Mouse (Mus musculus) embryonic facial prominence, embryonic 12.5 days (tissue): ENCODE measurements around the gene Rbm10. TPM values are rescaled to one million over a fixed set of nuclear protein-coding genes. Genes with fewer than 3 reads are reported as not detected.

ENCODE experiments used
- ATAC-seq: fragments of 200-750 bp; cut with Nextera tagmentation; 2 replicates; pipeline ENCODE4 v1.8.0; 2017; ENCODE audit not compliant: insufficient number of reproducible peaks, insufficient read depth, low FRiP score, low TSS enrichment
- H3K27ac ChIP-seq: fragments of 300-500 bp; sonication (generic); 2 replicates; pipeline ENCODE4 v1.5.1; 2016; ENCODE audit warnings: mild to moderate bottlenecking
- H3K27me3 ChIP-seq: fragments of 300-500 bp; sonication (generic); 2 replicates; pipeline ENCODE4 v1.6.1; 2016; ENCODE audit warnings: mild to moderate bottlenecking, moderate library complexity
- H3K36me3 ChIP-seq: fragments of 300-500 bp; sonication (generic); 2 replicates; pipeline ENCODE4 v1.6.1; 2016; ENCODE audit warnings: mild to moderate bottlenecking
- H3K4me1 ChIP-seq: fragments of 300-500 bp; sonication (generic); 2 replicates; pipeline ENCODE4 v1.6.1; 2016
- H3K4me2 ChIP-seq: fragments of 300-500 bp; sonication (generic); replicated peaks from 2 replicates; pipeline ENCODE4 v1.6.1; 2016; ENCODE audit warnings: mild to moderate bottlenecking, moderate library complexity
- H3K4me3 ChIP-seq: fragments of 300-500 bp; sonication (generic); 2 replicates; pipeline ENCODE4 v1.5.1; 2016; ENCODE audit warnings: mild to moderate bottlenecking
- H3K9ac ChIP-seq: fragments of 300-500 bp; sonication (generic); 2 replicates; pipeline ENCODE4 v1.6.1; 2016; ENCODE audit warnings: mild to moderate bottlenecking, moderate library complexity
- H3K9me3 ChIP-seq: fragments of 300-500 bp; sonication (generic); 2 replicates; pipeline ENCODE4 v1.6.1; 2016; ENCODE audit warnings: mild to moderate bottlenecking, moderate library complexity
- WGBS: fragments of 180-500 bp; shearing (Covaris S2); methylation state at CpG from one replicate; pipeline ENCODE4 v1.1.7; 2016; 5-methylcytosine and 5-hydroxymethylcytosine counted together
- polyA plus RNA-seq: library from polyadenylated mRNA; unstranded; fragments of >200 nt; fragmentation: Nextera tagmentation; extraction: Ambion mirVana; gene quantifications from 2 replicates; pipeline ENCODE4 v1.2.1, GENCODE M21; 2016

Rbm10 gene
- polyA plus RNA-seq, result 76.5 and 77.7 TPM in 2 replicates

DNA sequence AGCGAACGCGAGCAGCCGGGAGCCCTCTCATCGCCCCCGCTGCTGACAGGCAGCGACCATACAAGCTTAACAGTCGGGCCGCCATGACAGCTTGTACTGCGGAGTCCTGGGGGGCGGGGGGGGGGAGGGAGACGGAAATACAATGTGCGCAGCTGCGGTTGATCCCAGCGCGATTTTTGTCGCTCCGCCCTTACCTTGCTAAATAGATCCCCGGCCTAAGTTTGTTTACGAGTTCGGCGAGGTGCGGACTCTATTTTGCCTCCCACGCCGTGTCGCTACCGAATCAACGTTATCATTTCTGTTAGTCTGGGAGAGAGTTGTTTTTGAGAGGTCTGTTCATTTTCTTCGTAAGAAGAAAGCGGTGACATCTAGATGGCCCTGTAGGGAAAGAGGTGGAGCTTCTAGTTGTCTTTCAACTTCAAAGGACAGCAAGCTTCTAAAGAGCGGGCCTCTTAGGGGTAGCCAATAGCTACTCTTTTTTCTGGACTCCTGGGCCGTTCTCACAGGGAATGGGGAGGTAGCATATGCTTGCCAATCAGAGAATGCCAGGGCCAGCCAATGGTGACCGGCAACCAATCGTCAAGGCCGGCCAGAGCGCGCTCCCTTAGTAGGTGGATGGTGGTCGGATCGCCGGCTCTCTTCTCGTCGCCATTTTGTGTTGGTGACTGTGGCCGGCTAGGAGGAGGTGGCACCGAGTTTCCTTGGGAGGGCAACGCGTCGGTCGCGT is at the start of gene Rbm10, which contains the start of gene Ndufb11:
Rbm10 (plus strand) TSS at position 328 of the 727 bp plus-strand sequence.
Ndufb11 (minus strand) TSS at position 444 of the 727 bp plus-strand sequence.
- Histone ChIP-seq H3K4me3 (peak within 1 kb of the TSS; percentile 55), H3K27me3 (no peaks in the 10 kb centered on the region), H3K36me3 (0 out of 2 replicates have a peak, but pooled peaks cover 10% of the 10 kb centered on the region), H3K4me1 (no peaks in the 10 kb centered on the region), H3K4me2 (peak within 1 kb of the TSS; percentile 54), H3K9me3 (no peaks in the 10 kb centered on the region), H3K27ac (peak within 1 kb of the TSS; percentile 87), H3K9ac (peak within 1 kb of the TSS; percentile 62)
- peak; percentile 99 for ATAC-seq
- WGBS, result 19% methylated on average over 49 of the region's 49 CpGs

DNA sequence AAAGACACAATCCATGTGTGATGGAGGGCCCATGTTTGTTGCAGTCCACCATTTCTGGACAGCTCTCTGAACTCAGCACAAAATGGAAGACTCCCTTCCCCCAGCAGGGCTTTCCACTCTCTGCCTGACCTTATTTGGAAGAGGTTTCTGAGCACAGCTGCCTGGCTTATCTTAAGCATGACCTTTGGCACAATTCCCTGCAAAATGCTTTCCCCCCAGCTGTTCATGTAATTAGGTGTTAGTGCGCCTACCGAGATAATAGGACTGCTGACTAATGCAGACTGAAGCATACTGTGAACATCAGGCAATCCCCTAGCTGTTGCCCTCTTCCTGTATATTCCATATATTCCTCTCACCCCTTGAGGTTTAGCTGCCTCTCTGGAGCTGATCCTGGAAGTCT is 46.3 kb upstream of the Rbm10 start:
- Histone ChIP-seq H3K4me2 (no peak overlapping the region), H3K4me1 (no peaks in the 10 kb centered on the region), H3K27ac (no peak overlapping the region), H3K27me3 (no peaks in the 10 kb centered on the region), H3K9me3 (no peaks in the 10 kb centered on the region), H3K9ac (no peak overlapping the region), H3K36me3 (no peaks in the 10 kb centered on the region), H3K4me3 (no peak overlapping the region)
- WGBS, result 32% methylated on average over 2 of the region's 2 CpGs
- no peak for ATAC-seq

DNA sequence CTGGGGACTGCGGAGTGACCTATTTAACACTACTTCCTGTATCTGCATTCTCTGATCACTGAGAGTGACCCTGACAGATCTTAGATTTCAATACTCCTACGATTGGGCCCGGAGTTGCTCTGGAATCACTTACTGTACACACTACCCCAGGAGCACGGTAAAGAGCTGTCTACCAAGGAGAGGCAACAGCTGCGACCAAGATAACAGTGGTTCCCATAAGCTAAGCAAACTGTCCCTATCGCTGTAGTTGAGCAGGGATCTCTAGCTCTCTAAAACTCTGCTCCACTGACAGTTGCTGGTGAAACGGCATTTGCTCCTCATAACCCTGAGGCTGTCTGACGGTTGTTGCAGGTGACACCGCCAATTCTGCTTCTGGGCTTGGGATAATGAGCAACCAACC is 44.6 kb upstream of the Rbm10 start:
- 58% methylated on average over 9 of the region's 9 CpGs for WGBS
- no peaks in the 10 kb centered on the region for H3K9me3 ChIP-seq
- H3K9ac ChIP-seq, result no peak overlapping the region
- no peaks in the 10 kb centered on the region for H3K4me1 ChIP-seq
- ATAC-seq, result no peak
- H3K27ac ChIP-seq, result no peak overlapping the region
- H3K36me3 ChIP-seq, result no peaks in the 10 kb centered on the region
- H3K27me3 ChIP-seq, result no peaks in the 10 kb centered on the region
- H3K4me2 ChIP-seq, result no peak overlapping the region
- no peak overlapping the region for H3K4me3 ChIP-seq

DNA sequence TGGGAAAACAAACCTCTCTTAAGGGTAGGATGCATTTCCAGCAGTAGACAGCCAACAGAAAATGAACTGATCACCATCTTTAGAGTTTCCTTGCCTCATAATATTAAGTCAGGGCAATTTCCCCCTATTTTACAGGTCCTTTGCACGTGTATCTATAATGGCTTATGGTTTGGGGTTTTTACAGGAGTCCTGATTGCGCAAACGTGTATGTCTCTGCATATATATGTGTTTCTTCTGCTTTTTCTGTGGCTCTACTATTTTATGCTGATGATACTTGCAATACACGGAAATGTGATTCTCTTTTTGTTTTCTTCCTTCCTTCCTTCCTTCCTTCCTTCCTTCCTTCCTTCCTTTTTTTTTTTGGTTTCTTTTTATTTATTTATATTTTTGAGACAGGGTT is 43.4 kb upstream of the Rbm10 start:
- Histone ChIP-seq H3K9me3 (no peaks in the 10 kb centered on the region), H3K4me1 (no peaks in the 10 kb centered on the region), H3K9ac (no peak overlapping the region), H3K4me2 (no peak overlapping the region), H3K4me3 (no peak overlapping the region), H3K36me3 (no peaks in the 10 kb centered on the region), H3K27me3 (no peaks in the 10 kb centered on the region), H3K27ac (no peak overlapping the region)
- no peak for ATAC-seq
- WGBS, result 88% methylated on average over 4 of the region's 4 CpGs

GRCm38 (mm10) chrX:20587968-20588367 is 29.3 kb upstream of the Rbm10 start:
- Histone ChIP-seq H3K9ac (no peak overlapping the region), H3K27ac (no peak overlapping the region), H3K4me1 (no peaks in the 10 kb centered on the region), H3K4me2 (no peak overlapping the region), H3K4me3 (no peak overlapping the region), H3K36me3 (no peaks in the 10 kb centered on the region), H3K27me3 (no peaks in the 10 kb centered on the region), H3K9me3 (no peaks in the 10 kb centered on the region)
- WGBS, result 21% methylated on average over 4 of the region's 4 CpGs
- no peak for ATAC-seq

GRCm38 (mm10) chrX:20608500-20608899 is 8.8 kb upstream of the Rbm10 start:
- 86% methylated on average over 4 of the region's 4 CpGs for WGBS
- H3K4me3 ChIP-seq, result no peak overlapping the region

GRCm38 (mm10) chrX:20616861-20617175 is 485 bp upstream of the Rbm10 start:
- peak overlapping the region; percentile 54 for H3K4me2 ChIP-seq

More at GRCm38 (mm10) chrX:20608500-20608899, 8.8 kb upstream of the Rbm10 start:
- Histone ChIP-seq H3K9me3 (no peaks in the 10 kb centered on the region), H3K27me3 (no peaks in the 10 kb centered on the region), H3K9ac (no peak overlapping the region), H3K27ac (no peak overlapping the region), H3K36me3 (no peaks in the 10 kb centered on the region), H3K4me2 (no peak overlapping the region), H3K4me1 (no peaks in the 10 kb centered on the region)
- no peak for ATAC-seq

GRCm38 (mm10) chrX:20617903-20618399 is 648 bp downstream of the Rbm10 start:
- H3K9me3 ChIP-seq, result no peaks in the 10 kb centered on the region
- WGBS, result 24% methylated on average over 31 of the region's 31 CpGs
- H3K36me3 ChIP-seq, result 0 out of 2 replicates have a peak, but pooled peaks cover 10% of the 10 kb centered on the region
- H3K9ac ChIP-seq, result peak overlapping the region; percentile 62
- H3K27me3 ChIP-seq, result no peaks in the 10 kb centered on the region
- peak; percentile 53 for ATAC-seq
- H3K4me3 ChIP-seq, result peak overlapping the region; percentile 55
- H3K27ac ChIP-seq, result peak overlapping the region; percentile 87
- H3K4me1 ChIP-seq, result no peaks in the 10 kb centered on the region
- peak overlapping the region; percentile 54 for H3K4me2 ChIP-seq

More at GRCm38 (mm10) chrX:20616861-20617175, 485 bp upstream of the Rbm10 start:
- H3K27ac ChIP-seq, result peak overlapping the region; percentile 87
- no peaks in the 10 kb centered on the region for H3K4me1 ChIP-seq
- 0 out of 2 replicates have a peak, but pooled peaks cover 9% of the 10 kb centered on the region for H3K36me3 ChIP-seq
- H3K27me3 ChIP-seq, result no peaks in the 10 kb centered on the region
- ATAC-seq, result no peak
- no peaks in the 10 kb centered on the region for H3K9me3 ChIP-seq
- peak overlapping the region; percentile 45 for H3K9ac ChIP-seq
- 19% methylated on average over 17 of the region's 17 CpGs for WGBS
- peak overlapping the region; percentile 55 for H3K4me3 ChIP-seq

DNA sequence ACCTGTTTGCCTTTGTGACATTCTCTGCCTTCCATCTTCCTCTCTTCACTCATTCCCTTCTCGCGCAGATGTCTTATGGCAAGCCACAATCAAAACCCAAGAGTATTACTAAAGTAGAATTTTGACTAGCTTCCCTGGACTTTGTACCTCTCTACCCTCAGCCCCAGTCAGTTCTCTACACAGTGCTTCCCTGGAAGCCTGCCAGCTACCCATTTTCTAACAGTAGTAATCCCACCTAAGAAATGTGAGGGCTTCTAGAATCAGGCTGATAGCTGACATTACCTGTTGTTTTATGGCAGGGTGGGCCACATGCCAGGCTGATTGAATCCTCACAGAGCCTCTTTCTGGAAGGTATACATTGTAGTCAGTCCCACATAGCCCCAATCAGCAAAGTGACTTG is 20.8 kb downstream of the Rbm10 start:
- Histone ChIP-seq H3K36me3 (peaks cover 60% of the 10 kb centered on the region), H3K4me2 (no peak overlapping the region)
- WGBS, result 94% methylated on average over 2 of the region's 2 CpGs

GRCm38 (mm10) chrX:20644780-20645179 is 27.5 kb downstream of the Rbm10 start:
- whole genome bisulfite sequencing, result 81% methylated on average over 5 of the region's 5 CpGs

More for the DNA sequence above, 20.8 kb downstream of the Rbm10 start:
- no peak overlapping the region for H3K27ac ChIP-seq
- H3K9me3 ChIP-seq, result no peaks in the 10 kb centered on the region
- no peaks in the 10 kb centered on the region for H3K27me3 ChIP-seq
- H3K4me1 ChIP-seq, result no peaks in the 10 kb centered on the region
- no peak for ATAC-seq
- H3K9ac ChIP-seq, result no peak overlapping the region
- no peak overlapping the region for H3K4me3 ChIP-seq

GRCm38 (mm10) chrX:20657593-20657992 is 40.3 kb downstream of the Rbm10 start:
- no peaks in the 10 kb centered on the region for H3K9me3 ChIP-seq
- no peak overlapping the region; the same call in 1 of the 2 replicates for H3K4me2 ChIP-seq
- no peaks in the 10 kb centered on the region for H3K36me3 ChIP-seq
- no peak overlapping the region for H3K4me3 ChIP-seq
- H3K9ac ChIP-seq, result no peak overlapping the region
- no peak for ATAC-seq
- no peak overlapping the region for H3K27ac ChIP-seq
- H3K27me3 ChIP-seq, result no peaks in the 10 kb centered on the region
- no peaks in the 10 kb centered on the region for H3K4me1 ChIP-seq
- WGBS, result 38% methylated on average over 5 of the region's 5 CpGs

More at GRCm38 (mm10) chrX:20644780-20645179, 27.5 kb downstream of the Rbm10 start:
- Histone ChIP-seq H3K36me3 (peaks cover 67% of the 10 kb centered on the region), H3K4me1 (no peaks in the 10 kb centered on the region), H3K9ac (no peak overlapping the region), H3K4me3 (no peak overlapping the region), H3K9me3 (no peaks in the 10 kb centered on the region), H3K27ac (no peak overlapping the region), H3K27me3 (no peaks in the 10 kb centered on the region), H3K4me2 (no peak overlapping the region)
- ATAC-seq, result no peak

GRCm38 (mm10) chrX:20658026-20658652 is 40.8 kb downstream of the Rbm10 start, which contains the start of gene Uba1:
Uba1 (plus strand) TSS chrX:20658326.
- peak within 1 kb of the TSS; percentile 42; the same call in 1 of the 2 replicates for H3K9ac ChIP-seq
- no peaks in the 10 kb centered on the region for H3K4me1 ChIP-seq
- no peaks in the 10 kb centered on the region for H3K27me3 ChIP-seq
- no peaks in the 10 kb centered on the region for H3K9me3 ChIP-seq
- H3K4me3 ChIP-seq, result peak within 1 kb of the TSS; percentile 46
- H3K4me2 ChIP-seq, result peak within 1 kb of the TSS; percentile 65
- H3K36me3 ChIP-seq, result no peaks in the 10 kb centered on the region
- 19% methylated on average over 27 of the region's 27 CpGs for WGBS
- ATAC-seq, result peak; percentile 82
- H3K27ac ChIP-seq, result peak within 1 kb of the TSS; percentile 37; the same call in 1 of the 2 replicates
